Mouse (Mus musculus) cortical plate, adult 2 months (tissue): ENCODE results near the gene Capns1. TPM values are rescaled to one million over a fixed set of nuclear protein-coding genes. Genes with fewer than 3 reads are reported as not detected.

Experiments used
- H3K27ac ChIP-seq: fragments of 200-500 bp; 2 replicates; pipeline ENCODE4 v1.5.1; 2012; ENCODE audit warnings: low read length, control low read depth, inconsistent platforms; ENCODE audit not compliant: insufficient read depth
- H3K4me1 ChIP-seq: fragments of 200-500 bp; 2 replicates; pipeline ENCODE4 v1.6.1; 2011; ENCODE audit warnings: low read length; ENCODE audit not compliant: control insufficient read depth, insufficient read depth
- H3K4me3 ChIP-seq: fragments of 200-500 bp; 2 replicates; pipeline ENCODE4 v1.5.1; 2011; ENCODE audit warnings: mild to moderate bottlenecking, low read length, control low read depth; ENCODE audit not compliant: insufficient read depth
- CTCF ChIP-seq: fragments of 200-500 bp; IDR thresholded peaks from 2 replicates; pipeline ENCODE4 v1.5.1; 2011; ENCODE audit warnings: mild to moderate bottlenecking, control low read depth, low read length; ENCODE audit not compliant: insufficient read depth; ENCODE audit errors: extremely low read depth
- POLR2A ChIP-seq: fragments of 200-500 bp; IDR thresholded peaks from 2 replicates; pipeline ENCODE4 v1.6.1; 2011; ENCODE audit warnings: mild to moderate bottlenecking, low read length, control low read depth; ENCODE audit not compliant: insufficient read depth; ENCODE audit errors: extremely low read depth
- polyA plus RNA-seq: library from polyadenylated mRNA; depleted of rRNA; stranded (reverse); fragments of >200 nt; gene quantifications from 2 replicates; pipeline ENCODE4 v1.2.3, GENCODE M21; 2012

Gene Capns1
- polyA plus RNA-seq, 1 experiment: 279 TPM

GRCm38 (mm10) chr7:30181308-30181707, 17.3 kb downstream of the Capns1 start:
- TF ChIP-seq POLR2A (no peak), CTCF (peak; percentile 92)
- H3K4me1 ChIP-seq: no peaks in the 10 kb centered on the region
- H3K27ac ChIP-seq: no peak overlapping the region
- H3K4me3 ChIP-seq: no peak overlapping the region

GRCm38 (mm10) chr7:30178256-30178655, 20.4 kb downstream of the Capns1 start:
- TF ChIP-seq POLR2A (no peak), CTCF (no peak)
- H3K27ac ChIP-seq: no peak overlapping the region
- no peaks in the 10 kb centered on the region for H3K4me1 ChIP-seq
- no peak overlapping the region for H3K4me3 ChIP-seq

- TF ChIP-seq POLR2A: no peak
- TF ChIP-seq CTCF: no peak
- no peaks in the 10 kb centered on the region for H3K4me1 ChIP-seq
- no peak overlapping the region for H3K4me3 ChIP-seq
- H3K27ac ChIP-seq: no peak overlapping the region
Observed at GRCm38 (mm10) chr7:30176474-30176873, 22.1 kb downstream of the Capns1 start.

- TF ChIP-seq POLR2A: no peak
- no peak for TF ChIP-seq CTCF
- no peak overlapping the region for H3K27ac ChIP-seq
Observed at GRCm38 (mm10) chr7:30170283-30170951, 28.2 kb downstream of the Capns1 start.

GRCm38 (mm10) chr7:30169583-30170282, 28.9 kb downstream of the Capns1 start, which contains the start of gene Zfp146:
TSS of gene Zfp146 (minus strand) at chr7:30169750.
- peak within 1 kb of the TSS; percentile 85 for H3K27ac ChIP-seq
- peak; percentile 68 for TF ChIP-seq POLR2A
- TF ChIP-seq CTCF: no peak
- H3K4me1 ChIP-seq: peaks cover 3% of the 10 kb centered on the region; the same call in 1 of the 2 replicates
- peak within 1 kb of the TSS; percentile 63 for H3K4me3 ChIP-seq

More at GRCm38 (mm10) chr7:30170283-30170951, 28.2 kb downstream of the Capns1 start:
- Histone ChIP-seq H3K4me3 (peak overlapping the region; percentile 63), H3K4me1 (peaks cover 3% of the 10 kb centered on the region; the same call in 1 of the 2 replicates)

- peaks cover 3% of the 10 kb centered on the region; the same call in 1 of the 2 replicates for H3K4me1 ChIP-seq
- peak overlapping the region; percentile 63 for H3K4me3 ChIP-seq
- peak overlapping the region; percentile 27; the same call in 1 of the 2 replicates for H3K27ac ChIP-seq
- TF ChIP-seq POLR2A (no peak), CTCF (no peak)
Observed at GRCm38 (mm10) chr7:30168914-30169582, 29.6 kb downstream of the Capns1 start.

- TF ChIP-seq CTCF: no peak
- TF ChIP-seq POLR2A: no peak
- Histone ChIP-seq H3K27ac (no peak overlapping the region), H3K4me1 (no peaks in the 10 kb centered on the region), H3K4me3 (no peak overlapping the region)
Observed at GRCm38 (mm10) chr7:30164745-30165144, 33.9 kb downstream of the Capns1 start.

- no peaks in the 10 kb centered on the region for H3K4me1 ChIP-seq
- TF ChIP-seq CTCF (peak; percentile 36), POLR2A (no peak)
- no peak overlapping the region for H3K27ac ChIP-seq
- no peak overlapping the region for H3K4me3 ChIP-seq
Observed at GRCm38 (mm10) chr7:30163113-30163512, 35.5 kb downstream of the Capns1 start.

GRCm38 (mm10) chr7:30155507-30155906, 43.1 kb downstream of the Capns1 start:
- Histone ChIP-seq H3K4me1 (no peaks in the 10 kb centered on the region), H3K27ac (no peak overlapping the region), H3K4me3 (no peak overlapping the region)
- TF ChIP-seq CTCF: no peak
- no peak for TF ChIP-seq POLR2A
